Mouse (Mus musculus): ENCODE measurements around the gene Faap24. TPM values are rescaled to one million over a fixed set of nuclear protein-coding genes. Genes with fewer than 3 reads are reported as not detected.

Gene Faap24
- polyA plus RNA-seq, 1 experiment from 2014 or later, result 26.4 TPM

GRCm38 (mm10) chr7:35342498-35342897 lies 54.1 kb downstream of the Faap24 start:
- DNase-seq (ENCODE audit: low spot score), result no peak
- no peaks in the 10 kb centered on the region for H3K9me3 ChIP-seq (ENCODE audit: control insufficient read depth, low read length)
- no peaks in the 10 kb centered on the region for H3K36me3 ChIP-seq (ENCODE audit: control insufficient read depth, insufficient read depth, low read length)
- H3K9ac ChIP-seq (ENCODE audit: low read length), result no peak overlapping the region
- ATAC-seq (replicated peaks; ENCODE audit: low FRiP score), result no peak
- WGBS, result 78% methylated on average over 4 of the region's 4 CpGs
- no peak overlapping the region for H3K4me3 ChIP-seq (ENCODE audit: low read depth, low read length)
- H3K27ac ChIP-seq (ENCODE audit: low read depth, low read length), result no peak overlapping the region
- H3K4me1 ChIP-seq (replicated peaks; ENCODE audit: control insufficient read depth, insufficient read depth, low read length), result 0 out of 2 replicates have a peak, but pooled peaks cover 2% of the 10 kb centered on the region
- H3K27me3 ChIP-seq (ENCODE audit: control insufficient read depth, insufficient read depth, low read length), result no peaks in the 10 kb centered on the region
- H3K4me2 ChIP-seq (ENCODE audit: low read depth, low read length, severe bottlenecking), result no peak overlapping the region

Other genes with a start within 250 kb of the Faap24 start
- 0.67 and 1.0 TPM in 2 replicates for gene Slc7a10, start 210.5 kb downstream of the Faap24 start, polyA plus RNA-seq (2014; fragmentation: Nextera tagmentation; extraction: Ambion mirVana)
- 18.6 and 19.1 TPM in 2 replicates for gene Lrp3, start 181.3 kb downstream of the Faap24 start, polyA plus RNA-seq (2014; fragmentation: Nextera tagmentation; extraction: Ambion mirVana)
- gene Gpatch1, start 78.4 kb downstream of the Faap24 start, polyA plus RNA-seq (2014; fragmentation: Nextera tagmentation; extraction: Ambion mirVana), result 19.5 and 19.7 TPM in 2 replicates
- 1.6 and 2.9 TPM in 2 replicates for gene Rhpn2, start 62.7 kb downstream of the Faap24 start, polyA plus RNA-seq (2014; fragmentation: Nextera tagmentation; extraction: Ambion mirVana)
- 58.2 and 61.7 TPM in 2 replicates for gene Cep89, start 199 bp upstream of the Faap24 start, polyA plus RNA-seq (2014; fragmentation: Nextera tagmentation; extraction: Ambion mirVana)
- 0.24 TPM in 1 of 2 replicates, not detected in the other for gene Slc7a9, start 52.0 kb upstream of the Faap24 start, polyA plus RNA-seq (2014; fragmentation: Nextera tagmentation; extraction: Ambion mirVana)
- gene Tdrd12, start 140.9 kb upstream of the Faap24 start, polyA plus RNA-seq (2014; fragmentation: Nextera tagmentation; extraction: Ambion mirVana), result not detected in 2 replicates
- gene Nudt19, start 159.5 kb upstream of the Faap24 start, polyA plus RNA-seq (2014; fragmentation: Nextera tagmentation; extraction: Ambion mirVana), result 43.3 and 45.7 TPM in 2 replicates
- 0.21 and 0.32 TPM in 2 replicates for gene Rgs9bp, start 188.7 kb upstream of the Faap24 start, polyA plus RNA-seq (2014; fragmentation: Nextera tagmentation; extraction: Ambion mirVana)
- 30.5 and 35.9 TPM in 2 replicates for gene Ankrd27, start 189.4 kb upstream of the Faap24 start, polyA plus RNA-seq (2014; fragmentation: Nextera tagmentation; extraction: Ambion mirVana)